Mouse (Mus musculus) heart, adult 18-20 months (tissue): ENCODE results near the gene P2rx1. TPM values are rescaled to one million over a fixed set of nuclear protein-coding genes. Genes with fewer than 3 reads are reported as not detected.
A peak's percentile ranks its signal among the peaks of the same experiment; 100 is the strongest.

Experiments used
- DNase-seq, 2 experiments: peaks; one replicate each; pipeline ENCODE4 v3.0.0; 2021 to 2022; ENCODE audit warnings: mixed read lengths in 1 of 2
- total RNA-seq, 2 experiments: library from RNA; stranded (reverse); gene quantifications; 2 replicates each; pipeline ENCODE4 v1.2.3; 2021

The P2rx1 gene
- total RNA-seq, 2 experiments from 2014 or later: 0.25 to 0.28 TPM

GRCm38 (mm10) chr11:73020953-73021800 lies 22.3 kb downstream of the P2rx1 start:
- no peak for DNase-seq

GRCm38 (mm10) chr11:73023099-73023498 lies 24.2 kb downstream of the P2rx1 start:
- peak; percentile 84 to 87 for DNase-seq

- no peak for DNase-seq
These were observed 24.9 kb downstream of the P2rx1 start for GRCm38 (mm10) chr11:73023827-73024226.

- DNase-seq: peak in 1 of 2 experiments; percentile 73
These were observed 25.5 kb downstream of the P2rx1 start for GRCm38 (mm10) chr11:73024236-73024904.

GRCm38 (mm10) chr11:73026961-73027360 lies 28.1 kb downstream of the P2rx1 start:
- no peak for DNase-seq

- peak; percentile 92 to 95 for DNase-seq
These were observed 32.1 kb downstream of the P2rx1 start for GRCm38 (mm10) chr11:73030821-73031498.

- no peak for DNase-seq
These were observed 32.6 kb downstream of the P2rx1 start for GRCm38 (mm10) chr11:73031536-73031935.

- no peak for DNase-seq
These were observed 37.2 kb downstream of the P2rx1 start for GRCm38 (mm10) chr11:73036077-73036476.

GRCm38 (mm10) chr11:73036889-73037288 lies 38.0 kb downstream of the P2rx1 start:
- DNase-seq: no peak

GRCm38 (mm10) chr11:73037691-73038090 lies 38.8 kb downstream of the P2rx1 start:
- DNase-seq: no peak

GRCm38 (mm10) chr11:73039102-73039799 lies 40.3 kb downstream of the P2rx1 start:
- peak; percentile 39 to 77 for DNase-seq

GRCm38 (mm10) chr11:73044229-73044755 lies 45.4 kb downstream of the P2rx1 start:
- no peak for DNase-seq

- no peak for DNase-seq
These were observed 45.9 kb downstream of the P2rx1 start for GRCm38 (mm10) chr11:73044789-73045188.

- peak; percentile 97 for DNase-seq
These were observed 48.7 kb downstream of the P2rx1 start, which contains the start of gene Ncbp3 for GRCm38 (mm10) chr11:73047542-73047996. Gene Ncbp3 (plus strand): TSS chr11:73047783.

- peak in 1 of 2 experiments; percentile 31 for DNase-seq
These were observed 49.4 kb downstream of the P2rx1 start for GRCm38 (mm10) chr11:73048030-73048876.

- DNase-seq: peak; percentile 71 to 90
These were observed 50.4 kb downstream of the P2rx1 start for GRCm38 (mm10) chr11:73049335-73049734.

GRCm38 (mm10) chr11:73052795-73053194 lies 53.9 kb downstream of the P2rx1 start:
- no peak for DNase-seq

GRCm38 (mm10) chr11:73057701-73058100 lies 58.8 kb downstream of the P2rx1 start:
- no peak for DNase-seq

GRCm38 (mm10) chr11:73059630-73060029 lies 60.7 kb downstream of the P2rx1 start:
- DNase-seq: no peak

- peak in 1 of 2 experiments; percentile 46 for DNase-seq
These were observed 62.5 kb downstream of the P2rx1 start for GRCm38 (mm10) chr11:73061413-73061812.
